Mouse (Mus musculus) small intestine, adult 2 months (tissue): ENCODE data around the gene Gpc6. TPM values are rescaled to one million over a fixed set of nuclear protein-coding genes. Genes with fewer than 3 reads are reported as not detected.

ENCODE experiments used
- H3K27ac ChIP-seq: fragments of 200-500 bp; 2 replicates; pipeline ENCODE4 v1.5.1; 2012; ENCODE audit warnings: low read depth, low read length, control low read depth, inconsistent platforms; ENCODE audit not compliant: insufficient read depth
- H3K27me3 ChIP-seq: fragments of 200-500 bp; 2 replicates; pipeline ENCODE4 v1.6.1; 2012; ENCODE audit warnings: mild to moderate bottlenecking, moderate library complexity, low read length, inconsistent platforms; ENCODE audit not compliant: control insufficient read depth, insufficient read depth
- H3K36me3 ChIP-seq: fragments of 200-500 bp; 2 replicates; pipeline ENCODE4 v1.6.1; 2012; ENCODE audit warnings: mild to moderate bottlenecking, low read length, control low read depth, inconsistent platforms; ENCODE audit not compliant: control insufficient read depth, insufficient read depth
- H3K4me1 ChIP-seq: fragments of 200-500 bp; 2 replicates; pipeline ENCODE4 v1.6.1; 2012; ENCODE audit warnings: low read length, inconsistent platforms, mixed read lengths; ENCODE audit not compliant: control insufficient read depth, insufficient read depth, insufficient read length
- H3K4me3 ChIP-seq: fragments of 200-500 bp; 2 replicates; pipeline ENCODE4 v1.5.1; 2012; ENCODE audit warnings: low read depth, mild to moderate bottlenecking, control low read depth, inconsistent platforms, low read length, moderate library complexity
- CTCF ChIP-seq: fragments of 200-500 bp; IDR thresholded peaks from 2 replicates; pipeline ENCODE4 v1.5.1; 2012; ENCODE audit warnings: low read depth, mild to moderate bottlenecking, control low read depth, inconsistent platforms, low read length, moderate library complexity, mixed read lengths; ENCODE audit not compliant: insufficient replicate concordance, insufficient read length; ENCODE audit errors: extremely low read depth
- POLR2A ChIP-seq: fragments of 200-500 bp; IDR thresholded peaks from 2 replicates; pipeline ENCODE4 v1.6.1; 2012; ENCODE audit warnings: low read depth, mild to moderate bottlenecking, control low read depth, inconsistent platforms, low read length, moderate library complexity
- WGBS: fragments of 180-500 bp; shearing (Covaris S2); methylation state at CpG from one replicate; pipeline ENCODE4 v1.1.7; 2018; 5-methylcytosine and 5-hydroxymethylcytosine counted together
- polyA plus RNA-seq: library from polyadenylated mRNA; depleted of rRNA; stranded (reverse); fragments of >200 nt; gene quantifications from 2 replicates; pipeline ENCODE4 v1.2.3, GENCODE M21; 2012

The Gpc6 gene
- polyA plus RNA-seq, 1 experiment: 0.81 TPM

DNA sequence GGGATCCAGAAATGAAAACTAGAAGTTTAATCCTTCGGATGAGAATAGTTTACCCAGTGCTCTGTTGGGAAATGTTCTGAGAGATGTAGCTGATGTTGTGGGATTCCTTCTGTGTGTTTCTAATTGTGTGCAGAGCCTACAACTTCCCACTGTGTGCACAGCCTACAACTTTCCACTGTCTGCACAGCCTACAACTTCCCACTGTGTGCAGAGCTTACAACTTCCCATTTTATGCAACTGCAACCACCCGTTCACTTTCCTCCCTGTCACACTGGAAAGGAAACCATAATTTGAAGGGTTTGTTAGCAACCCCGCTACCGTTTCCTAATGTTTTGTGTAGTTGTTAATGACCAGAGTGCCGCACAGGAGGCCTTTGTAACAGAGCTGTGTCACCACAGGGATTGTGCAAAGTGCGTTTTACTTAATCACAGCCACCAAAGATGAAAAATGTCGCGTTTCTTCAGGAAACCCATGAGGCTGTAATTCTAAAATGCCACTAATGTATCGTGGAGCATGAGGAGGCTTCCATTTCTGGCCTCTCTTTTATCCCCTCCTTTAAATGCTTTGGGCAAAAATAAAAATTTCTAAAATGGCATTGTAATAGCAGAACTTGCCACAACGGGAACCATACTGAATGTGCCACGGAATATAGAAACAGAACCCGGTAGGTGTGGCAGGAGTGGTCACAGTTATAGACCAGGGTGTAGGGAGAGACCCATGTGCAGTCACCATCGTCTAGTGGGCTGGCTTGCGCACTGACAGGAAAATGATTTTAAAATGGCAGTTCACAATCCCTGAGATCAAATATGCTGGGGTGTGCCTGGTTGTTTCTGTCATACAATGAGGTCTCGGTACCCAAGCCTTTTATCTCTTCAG, 853.7 kb downstream of the Gpc6 start:
- 76% methylated on average over 15 of the region's 15 CpGs for WGBS
- no peak overlapping the region for H3K4me3 ChIP-seq

DNA sequence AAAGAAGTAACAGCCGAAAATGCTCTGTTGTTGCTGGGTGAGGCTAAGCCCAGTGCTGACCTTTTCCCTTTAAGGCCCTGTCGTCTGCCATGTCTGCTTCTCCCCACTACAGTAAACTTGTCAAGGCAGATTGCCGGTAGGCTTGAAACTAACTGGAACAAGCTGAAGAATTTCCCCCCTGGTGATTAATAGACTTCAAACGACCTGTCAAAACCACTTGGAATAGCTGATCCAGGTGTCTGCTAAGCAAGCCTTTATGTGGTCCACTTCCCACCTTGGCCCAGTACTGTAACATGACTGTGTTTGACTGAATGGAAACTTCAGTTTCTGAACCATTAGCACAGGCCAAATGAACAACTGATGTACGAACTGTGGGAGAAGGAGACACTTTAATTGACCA, 856.6 kb downstream of the Gpc6 start:
- Histone ChIP-seq H3K27me3 (no peaks in the 10 kb centered on the region), H3K4me3 (no peak overlapping the region), H3K4me1 (no peaks in the 10 kb centered on the region), H3K27ac (no peak overlapping the region), H3K36me3 (no peaks in the 10 kb centered on the region)
- WGBS: 58% methylated on average over 5 of the region's 5 CpGs
- no peak for TF ChIP-seq CTCF
- no peak for TF ChIP-seq POLR2A

More for the DNA sequence above, 853.7 kb downstream of the Gpc6 start:
- no peaks in the 10 kb centered on the region for H3K27me3 ChIP-seq
- H3K36me3 ChIP-seq: no peaks in the 10 kb centered on the region
- no peak overlapping the region for H3K27ac ChIP-seq
- TF ChIP-seq POLR2A: no peak
- no peak for TF ChIP-seq CTCF
- H3K4me1 ChIP-seq: no peaks in the 10 kb centered on the region

DNA sequence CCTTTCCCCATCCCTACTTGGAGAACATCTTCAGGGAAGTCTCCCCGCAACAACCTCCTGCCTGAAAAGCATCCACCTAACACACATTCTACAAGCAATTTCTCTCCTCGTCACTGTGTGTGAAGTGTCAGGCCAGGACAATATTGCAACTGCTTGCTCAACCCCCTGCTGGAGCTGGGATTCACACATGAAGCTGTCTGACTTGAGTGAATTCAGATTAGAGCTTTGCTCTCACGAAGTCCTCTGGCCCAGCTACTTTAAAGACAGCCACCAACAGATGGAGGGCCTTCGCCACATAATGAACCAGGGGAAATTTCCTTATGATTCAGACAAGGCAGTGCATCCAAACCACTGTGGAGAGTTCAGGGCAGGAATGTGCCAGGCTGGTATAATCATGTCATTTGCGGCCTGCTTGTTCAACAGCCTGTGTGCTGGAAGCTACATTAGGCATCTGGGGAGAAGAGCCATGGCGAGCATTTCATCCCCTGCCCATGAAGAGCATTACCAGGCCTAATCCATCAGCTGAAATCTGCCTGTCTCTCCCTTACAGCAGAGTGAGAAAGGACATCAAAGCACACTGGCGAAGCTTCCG, 858.7 kb downstream of the Gpc6 start:
- no peaks in the 10 kb centered on the region for H3K4me1 ChIP-seq
- 86% methylated on average over 8 of the region's 8 CpGs for WGBS
- H3K27me3 ChIP-seq: no peaks in the 10 kb centered on the region
- H3K4me3 ChIP-seq: no peak overlapping the region
- no peak for TF ChIP-seq POLR2A
- TF ChIP-seq CTCF: no peak
- H3K36me3 ChIP-seq: no peaks in the 10 kb centered on the region
- no peak overlapping the region for H3K27ac ChIP-seq

DNA sequence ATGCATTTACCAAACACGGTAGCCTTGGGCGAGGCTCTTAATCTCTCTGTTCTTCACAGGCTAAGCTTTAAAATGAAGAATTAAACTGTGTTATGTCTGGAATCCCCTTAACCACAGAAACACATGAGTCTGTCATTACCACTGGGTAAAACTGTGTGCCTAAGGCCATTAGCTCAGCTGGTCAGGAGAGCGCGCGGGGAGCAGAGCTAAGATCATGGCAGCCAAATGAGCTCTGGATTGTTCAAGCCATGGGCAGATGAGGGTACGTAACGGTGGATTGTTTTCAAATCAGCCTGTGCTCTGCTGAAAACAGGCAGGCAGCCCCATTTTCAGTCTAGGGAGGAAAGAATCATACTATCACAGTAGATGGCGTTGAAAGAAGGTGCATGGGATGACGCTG, 859.8 kb downstream of the Gpc6 start:
- Histone ChIP-seq H3K36me3 (no peaks in the 10 kb centered on the region), H3K4me3 (no peak overlapping the region), H3K27ac (no peak overlapping the region), H3K4me1 (no peaks in the 10 kb centered on the region), H3K27me3 (no peaks in the 10 kb centered on the region)
- 93% methylated on average over 9 of the region's 9 CpGs for WGBS
- no peak for TF ChIP-seq CTCF
- TF ChIP-seq POLR2A: no peak

DNA sequence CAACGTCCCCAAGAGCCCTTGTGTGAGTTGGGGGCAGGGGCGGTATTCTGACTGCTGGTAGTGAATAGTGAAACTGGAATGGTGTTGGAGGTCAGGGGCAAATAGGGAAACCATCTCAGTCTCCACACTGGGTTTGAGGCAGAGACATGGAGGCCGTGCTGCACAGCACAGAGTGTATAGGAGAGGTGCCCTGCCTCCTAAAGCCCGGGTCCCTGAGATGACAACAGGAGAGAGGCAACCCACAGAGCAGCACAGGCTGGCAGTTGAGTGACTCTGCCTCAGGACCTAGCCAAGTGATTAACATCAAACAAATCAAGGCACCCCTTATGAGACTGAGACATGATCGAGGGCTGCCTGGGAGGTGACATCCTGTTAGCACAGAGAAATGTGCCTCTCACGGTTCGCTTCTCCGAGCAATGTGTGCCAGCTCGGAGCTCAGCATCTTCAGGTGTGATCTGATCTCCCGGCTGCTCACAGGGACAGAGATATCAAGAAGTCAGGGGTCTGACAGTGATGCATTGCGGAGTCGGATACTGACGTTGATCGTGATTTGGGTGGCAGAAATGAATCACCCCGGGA, 860.5 kb downstream of the Gpc6 start:
- TF ChIP-seq CTCF (no peak), POLR2A (no peak)
- no peaks in the 10 kb centered on the region for H3K4me1 ChIP-seq
- no peak overlapping the region for H3K4me3 ChIP-seq

DNA sequence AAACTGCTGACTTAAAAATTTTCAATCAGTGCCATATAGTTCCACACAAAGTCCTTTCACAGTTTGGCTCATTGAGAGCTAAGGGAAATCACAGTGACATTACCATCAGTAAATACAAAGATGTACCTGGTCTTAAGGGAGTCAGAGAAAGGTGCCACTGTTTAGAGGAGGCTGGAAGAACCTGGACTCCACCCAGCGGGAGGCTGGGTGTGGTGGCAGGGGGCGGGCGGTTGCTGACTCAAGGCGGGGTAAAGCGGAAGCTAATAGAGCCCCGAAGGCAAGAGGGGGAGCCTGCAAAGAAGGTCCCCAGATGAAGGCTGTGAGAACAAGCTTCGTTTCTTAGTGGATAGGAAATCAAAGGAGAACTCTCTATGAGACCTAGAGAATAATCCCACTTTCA, 861.5 kb downstream of the Gpc6 start:
- Histone ChIP-seq H3K27me3 (no peaks in the 10 kb centered on the region), H3K36me3 (no peaks in the 10 kb centered on the region), H3K4me3 (no peak overlapping the region), H3K27ac (no peak overlapping the region), H3K4me1 (no peaks in the 10 kb centered on the region)
- TF ChIP-seq POLR2A (no peak), CTCF (no peak)
- whole genome bisulfite sequencing: 44% methylated on average over 7 of the region's 7 CpGs

More for the DNA sequence above, 860.5 kb downstream of the Gpc6 start:
- H3K36me3 ChIP-seq: no peaks in the 10 kb centered on the region
- 87% methylated on average over 15 of the region's 15 CpGs for WGBS
- H3K27ac ChIP-seq: no peak overlapping the region
- H3K27me3 ChIP-seq: no peaks in the 10 kb centered on the region

DNA sequence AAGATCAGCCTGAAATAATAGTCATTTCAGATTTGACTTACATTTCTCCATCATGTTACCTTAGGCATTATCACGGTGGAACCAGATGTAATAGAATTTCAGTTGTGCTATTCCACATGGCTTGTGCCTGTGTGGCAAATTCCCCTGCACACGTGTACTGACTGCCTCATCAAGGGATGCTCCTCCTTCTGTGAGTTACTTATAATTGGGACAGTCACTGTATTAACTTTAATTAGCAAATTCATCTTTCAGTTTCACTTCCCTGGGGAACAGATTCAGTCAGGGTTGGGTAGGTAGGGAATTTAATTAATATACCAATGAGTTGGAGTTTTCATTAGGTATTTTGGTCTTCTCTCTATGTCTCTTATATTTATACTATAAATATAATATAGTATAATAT, 869.8 kb downstream of the Gpc6 start:
- no peak overlapping the region for H3K27ac ChIP-seq
- H3K27me3 ChIP-seq: no peaks in the 10 kb centered on the region
- H3K36me3 ChIP-seq: no peaks in the 10 kb centered on the region
- H3K4me1 ChIP-seq: no peaks in the 10 kb centered on the region
- 74% methylated on average over 2 of the region's 2 CpGs for WGBS
- TF ChIP-seq CTCF (no peak), POLR2A (no peak)
- no peak overlapping the region for H3K4me3 ChIP-seq

DNA sequence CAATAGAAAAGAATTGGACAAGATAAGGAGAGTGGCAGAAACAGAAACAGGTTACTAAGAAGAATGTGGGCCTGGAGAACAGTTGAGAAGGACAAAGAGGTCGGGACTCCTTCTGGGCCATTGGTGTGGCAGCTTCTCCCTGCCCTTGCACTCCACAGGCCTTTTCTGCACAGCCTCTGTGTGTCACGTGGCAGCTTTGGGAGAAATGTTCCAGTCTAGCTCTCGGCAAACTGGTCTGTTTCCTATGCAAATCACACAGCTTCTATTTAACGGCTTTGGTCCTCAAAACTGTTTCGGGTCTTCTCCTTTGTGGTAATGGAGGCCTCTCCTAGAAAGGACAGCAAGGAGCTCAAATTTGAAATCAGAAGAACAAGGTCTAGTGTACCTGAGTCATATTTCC, 871.5 kb downstream of the Gpc6 start:
- TF ChIP-seq CTCF (no peak), POLR2A (no peak)
- 79% methylated on average over 5 of the region's 5 CpGs for WGBS
- Histone ChIP-seq H3K4me1 (no peaks in the 10 kb centered on the region), H3K4me3 (no peak overlapping the region), H3K36me3 (no peaks in the 10 kb centered on the region), H3K27me3 (no peaks in the 10 kb centered on the region), H3K27ac (no peak overlapping the region)
